Mouse (Mus musculus): ENCODE data around the gene Zfp821. TPM values are rescaled to one million over a fixed set of nuclear protein-coding genes. Genes with fewer than 3 reads are reported as not detected.

The Zfp821 gene
- total RNA-seq, 2 experiments from 2014 or later = 8.6 to 10.4 TPM

GRCm38 (mm10) chr8:109773154-109773553, 67.8 kb downstream of the Zfp821 start:
- intact Hi-C loops (cut with DNase I) = no loop called here
- no peak for DNase-seq

Other genes with a start within 250 kb of the Zfp821 start
- gene Pmfbp1, start 211.5 kb upstream of the Zfp821 start, total RNA-seq (2021) = not detected
- 10 to 100 TPM; 14.0 to 14.6 TPM for gene Dhx38, start 139.7 kb upstream of the Zfp821 start, total RNA-seq (2021)
- gene Txnl4b, start 139.7 kb upstream of the Zfp821 start, total RNA-seq (2021) = 1 to 10 TPM; 4.4 to 5.0 TPM
- 10 to 100 TPM; 18.7 to 51.9 TPM for gene Hp, start 126.4 kb upstream of the Zfp821 start, total RNA-seq (2021)
- gene Dhodh, start 96.9 kb upstream of the Zfp821 start, total RNA-seq (2021) = 10 to 100 TPM; 18.3 to 20.8 TPM
- gene Pkd1l3, start 91.0 kb upstream of the Zfp821 start, total RNA-seq (2021) = under 1 TPM in 1 of 2 experiments, not detected in 1; 0.10 TPM
- 10 to 100 TPM; 48.1 to 53.0 TPM for gene Ist1, start 12.3 kb upstream of the Zfp821 start, total RNA-seq (2021)
- 10 to 100 TPM; 24.1 to 28.0 TPM for gene Atxn1l, start 32.2 kb downstream of the Zfp821 start, total RNA-seq (2021)
- 10 to 100 TPM; 43.0 to 45.3 TPM for gene Ap1g1, start 73.0 kb downstream of the Zfp821 start, total RNA-seq (2021)
- gene Phlpp2, start 163.0 kb downstream of the Zfp821 start, total RNA-seq (2021) = 1 to 10 TPM; 4.9 to 6.4 TPM

Data from heart, postnatal 14 days (tissue).